Mouse (Mus musculus) lung, postnatal 0 days (tissue): ENCODE results near the gene Sco1.

Experiments used
- CTCF ChIP-seq: IDR thresholded peaks from 2 replicates; pipeline ENCODE4 v1.5.1; 2016; ENCODE audit warnings: antibody characterized with exemption, mild to moderate bottlenecking
- EP300 ChIP-seq: IDR thresholded peaks from 2 replicates; pipeline ENCODE4 v1.6.1; 2016; ENCODE audit warnings: antibody characterized with exemption, mild to moderate bottlenecking, control low read depth

DNA sequence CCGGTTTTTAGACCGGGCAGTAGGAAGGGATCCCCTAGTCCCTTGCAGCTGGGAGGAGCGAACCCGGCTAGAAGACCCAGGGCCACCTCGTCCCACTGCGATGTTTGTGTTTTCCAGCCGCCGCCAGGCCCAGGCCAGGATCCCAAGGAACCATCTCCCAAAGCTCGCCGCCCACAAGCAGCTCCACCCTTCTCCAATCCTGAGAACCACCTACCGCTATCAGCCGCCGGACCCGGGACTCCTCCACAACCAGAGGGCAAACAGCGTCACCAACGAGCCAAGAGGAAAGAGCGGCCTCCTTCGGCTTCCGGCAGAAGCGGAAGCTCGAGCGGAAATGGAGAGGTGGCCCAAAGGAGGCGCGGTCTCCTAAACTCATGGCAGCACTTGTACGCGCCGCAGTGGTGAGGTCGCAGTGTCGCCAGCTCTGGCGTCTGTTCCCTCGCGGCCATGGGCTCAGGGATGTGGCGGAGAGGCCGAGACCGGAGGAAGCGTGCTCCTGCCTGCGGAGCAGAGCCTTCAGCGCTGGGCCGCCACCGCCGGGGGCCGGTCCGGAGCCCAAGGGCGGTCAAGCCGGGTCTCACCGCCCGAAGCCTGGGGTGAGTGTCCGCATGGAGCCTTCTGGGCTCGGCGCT lies at the start of gene Sco1, which contains the start of gene Adprm:
- TF ChIP-seq CTCF, result peak; percentile 63
- TF ChIP-seq EP300, result no peak
